Mouse (Mus musculus) left cerebral cortex, adult 2 months (tissue): ENCODE measurements around the gene Arl15. TPM values are rescaled to one million over a fixed set of nuclear protein-coding genes. Genes with fewer than 3 reads are reported as not detected.

Source experiments
- DNase-seq, 2 experiments: peaks; one replicate each; pipeline ENCODE4 v3.0.0; 2021 to 2022; ENCODE audit warnings: low spot score in 2 of 2, mixed read lengths in 1 of 2; ENCODE audit errors: extremely low spot score in 1 of 2
- H3K27ac ChIP-seq: fragments of 200-600 bp; 2 replicates; pipeline ENCODE4 v1.8.1; 2022
- H3K4me3 ChIP-seq: fragments of 200-600 bp; 2 replicates; pipeline ENCODE4 v1.8.1; 2022
- CTCF ChIP-seq: fragments of 200-600 bp; IDR thresholded peaks from 2 replicates; pipeline ENCODE4 v1.8.1; 2022; ENCODE audit warnings: antibody characterized with exemption, mild to moderate bottlenecking, moderate library complexity
- intact Hi-C: fragments of 180-260 bp; cut with DNase I; formaldehyde crosslinking; loops from one replicate; pipeline ENCODE4 v1.15.1; 2025
- total RNA-seq, 2 experiments: library from RNA; stranded (reverse); gene quantifications; 2 replicates each; pipeline ENCODE4 v1.2.3; 2021

Gene Arl15
- total RNA-seq, 2 experiments from 2014 or later: 34.2 to 35.5 TPM

DNA sequence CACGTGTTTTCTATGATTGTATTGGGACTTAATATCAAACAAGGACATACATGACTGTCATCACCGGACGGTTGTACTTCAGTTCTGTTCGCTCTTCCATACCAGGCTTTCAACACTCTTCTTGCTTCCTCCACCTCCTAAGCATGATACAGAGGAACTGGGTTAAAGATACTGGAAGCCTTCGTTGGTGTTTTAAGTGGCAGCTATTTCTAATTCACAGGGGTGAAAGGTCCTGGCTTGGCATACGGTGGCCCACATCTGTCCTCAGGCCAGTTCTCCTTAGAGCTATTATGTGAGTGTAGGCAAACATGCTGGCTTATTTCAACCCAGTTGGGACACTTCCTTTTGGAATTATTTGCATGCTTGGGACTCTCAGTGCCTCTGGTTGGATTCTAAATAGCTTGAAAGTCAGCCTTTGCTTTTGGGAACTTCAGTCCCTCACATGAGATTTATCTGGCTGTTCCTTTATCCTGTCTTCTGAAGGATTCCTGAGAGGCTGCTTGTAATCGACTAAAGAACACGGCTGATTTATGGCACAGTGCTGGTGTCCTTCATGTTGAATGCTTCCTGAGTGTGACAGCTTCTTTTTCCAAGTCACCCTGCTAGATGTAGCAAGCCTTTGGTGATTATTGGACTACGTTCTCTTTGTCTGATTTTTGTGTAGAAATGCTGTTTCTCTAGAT lies 17.7 kb downstream of the Arl15 start:
- no peak for TF ChIP-seq CTCF
- intact Hi-C loops: no loop called here
- no peak overlapping the region for H3K4me3 ChIP-seq
- H3K27ac ChIP-seq: no peak overlapping the region
- DNase-seq: no peak

GRCm38 (mm10) chr13:113812593-113812975 lies 18.3 kb downstream of the Arl15 start:
- no peak overlapping the region for H3K27ac ChIP-seq
- no peak overlapping the region for H3K4me3 ChIP-seq
- TF ChIP-seq CTCF: no peak
- intact Hi-C loops: no loop called here
- no peak for DNase-seq

GRCm38 (mm10) chr13:113814121-113814520 lies 19.8 kb downstream of the Arl15 start:
- intact Hi-C loops: no loop called here
- Histone ChIP-seq H3K27ac (no peak overlapping the region), H3K4me3 (no peak overlapping the region)
- no peak for DNase-seq
- TF ChIP-seq CTCF: no peak

- no peak for TF ChIP-seq CTCF
- intact Hi-C loops: no loop called here
- Histone ChIP-seq H3K4me3 (no peak overlapping the region), H3K27ac (no peak overlapping the region)
- peak; percentile 26 to 31 for DNase-seq
These were observed 21.6 kb downstream of the Arl15 start for GRCm38 (mm10) chr13:113815697-113816420.

DNA sequence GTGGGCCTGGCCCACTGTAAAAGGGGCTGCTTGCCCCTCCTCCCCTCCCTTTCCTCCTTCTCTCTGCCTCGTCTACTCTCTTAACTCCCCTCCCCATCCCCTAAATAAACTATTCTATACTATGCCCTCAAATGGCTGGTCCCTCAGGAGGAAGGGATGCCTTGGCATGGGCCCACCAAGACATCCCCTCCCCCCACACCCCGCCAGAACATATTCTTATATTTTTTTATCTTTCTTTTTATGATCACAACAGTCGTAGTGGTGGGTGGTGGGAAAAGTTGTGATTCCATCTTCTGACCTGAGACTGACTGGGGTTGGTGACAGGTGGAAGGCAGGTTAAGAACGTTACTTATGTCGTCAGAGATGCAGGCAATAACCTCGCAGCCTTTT lies 22.1 kb downstream of the Arl15 start:
- TF ChIP-seq CTCF: no peak
- intact Hi-C loops: no loop called here

DNA sequence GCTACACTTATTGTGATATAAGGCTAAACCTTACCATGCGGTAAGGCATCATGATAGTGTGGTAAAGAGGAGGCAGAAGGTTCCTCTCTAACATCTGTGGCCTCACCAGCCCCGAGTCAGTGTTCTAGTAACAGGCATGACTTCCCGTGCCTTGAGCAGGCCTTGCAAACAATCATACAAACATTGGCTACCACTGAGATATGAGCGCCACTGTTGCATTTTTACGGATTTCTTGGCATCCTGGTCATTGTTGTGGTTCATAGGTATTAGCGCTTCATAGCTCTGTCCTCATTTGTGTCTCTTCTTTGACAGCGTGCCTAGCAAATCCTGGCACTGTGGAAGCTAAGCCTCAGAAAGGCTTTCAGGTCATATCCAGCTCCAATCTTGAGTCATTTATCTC lies 24.7 kb downstream of the Arl15 start:
- no peak for DNase-seq
- intact Hi-C loops: no loop called here
- no peak overlapping the region for H3K27ac ChIP-seq
- H3K4me3 ChIP-seq: no peak overlapping the region
- TF ChIP-seq CTCF: no peak

More for the DNA sequence above, 22.1 kb downstream of the Arl15 start:
- Histone ChIP-seq H3K27ac (no peak overlapping the region), H3K4me3 (no peak overlapping the region)
- peak in 1 of 2 experiments; percentile 5 for DNase-seq

DNA sequence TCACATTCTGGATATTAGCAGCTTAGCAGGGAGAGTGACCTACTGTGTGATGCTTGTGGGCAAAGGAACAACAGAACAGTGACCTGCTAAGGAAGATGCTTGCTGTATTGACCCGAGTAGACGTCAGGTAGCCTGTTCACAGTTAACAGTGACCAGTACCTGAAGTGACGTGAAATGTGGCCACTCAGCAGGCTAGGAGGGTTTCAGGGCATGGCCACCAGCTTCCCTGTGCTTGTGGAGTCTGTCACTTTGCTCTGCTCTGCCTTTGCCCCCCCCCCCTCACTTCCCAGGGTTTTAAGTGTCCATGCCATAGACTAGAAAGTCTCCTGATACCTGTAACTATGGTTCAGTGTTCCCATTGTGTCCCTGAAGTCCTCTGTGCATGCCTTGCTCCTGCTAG lies 25.9 kb downstream of the Arl15 start:
- intact Hi-C loops: no loop called here
- Histone ChIP-seq H3K27ac (no peak overlapping the region), H3K4me3 (no peak overlapping the region)
- no peak for DNase-seq
- no peak for TF ChIP-seq CTCF

DNA sequence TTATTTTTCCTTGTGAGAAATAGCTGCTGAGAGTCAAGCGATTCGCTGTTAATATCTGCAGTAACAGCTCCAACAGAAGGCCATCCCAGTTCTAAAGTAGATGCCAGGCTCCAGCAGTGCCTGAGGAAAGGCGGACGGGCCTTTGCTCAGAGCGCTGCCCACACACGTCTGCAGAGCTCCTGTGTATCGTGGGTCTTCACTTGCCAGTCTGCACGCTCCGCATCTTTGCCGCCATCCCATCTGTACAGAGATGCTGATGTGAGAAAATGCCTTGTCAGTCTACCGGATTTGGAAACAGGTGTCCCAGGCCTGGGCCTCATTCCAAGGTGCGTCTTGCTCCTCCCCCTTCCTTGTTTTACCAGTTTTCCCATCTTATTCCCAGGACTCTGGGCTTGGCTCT lies 27.6 kb downstream of the Arl15 start:
- intact Hi-C loops: no loop called here
- H3K27ac ChIP-seq: peak overlapping the region; percentile 47; the same call in 1 of the 2 replicates

DNA sequence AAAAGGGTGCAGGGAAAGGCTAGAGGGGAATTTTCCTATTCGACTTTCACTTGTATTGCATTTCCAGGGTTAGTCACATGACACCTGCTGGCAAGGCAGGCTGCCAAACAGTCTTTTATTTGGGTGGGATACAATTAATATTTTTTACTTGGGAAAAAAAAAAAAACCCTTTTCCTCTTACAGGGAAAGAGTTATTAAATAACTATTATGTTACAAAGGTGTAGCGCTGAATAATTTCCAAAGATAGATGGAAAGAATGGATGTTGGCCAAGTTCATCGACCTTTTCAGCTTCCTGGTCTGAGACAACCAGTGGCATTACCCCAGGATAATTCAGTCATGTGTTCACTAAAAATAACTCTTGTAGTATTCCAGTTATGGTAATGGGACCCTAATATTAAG lies 29.7 kb downstream of the Arl15 start:
- intact Hi-C loops: no loop called here

More for the DNA sequence above, 27.6 kb downstream of the Arl15 start:
- peak; percentile 34 to 49 for DNase-seq
- H3K4me3 ChIP-seq: no peak overlapping the region
- no peak for TF ChIP-seq CTCF

DNA sequence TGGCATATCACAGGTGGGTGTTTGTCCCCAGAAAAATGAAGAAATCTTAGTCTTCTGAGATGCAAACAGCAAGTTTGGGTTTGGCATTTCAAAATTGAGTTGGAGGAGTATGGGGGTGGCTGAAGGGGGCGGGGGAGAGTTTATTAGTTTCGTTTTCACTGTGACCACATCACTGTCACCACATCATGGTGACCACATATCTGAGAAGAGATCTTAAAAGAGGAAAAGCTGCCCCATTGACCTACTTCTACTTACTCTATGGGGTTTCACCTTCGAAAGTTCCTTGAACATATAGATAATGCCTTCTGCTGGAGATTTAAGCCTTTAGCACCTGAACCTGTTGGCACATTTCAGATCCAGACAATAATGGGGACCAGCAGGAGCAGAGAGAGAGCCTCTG lies 34.3 kb downstream of the Arl15 start:
- intact Hi-C loops: no loop called here
- no peak for DNase-seq
- TF ChIP-seq CTCF: no peak
- H3K27ac ChIP-seq: 0 out of 2 replicates have a peak overlapping the region, but pooled peaks have one; percentile 19
- no peak overlapping the region for H3K4me3 ChIP-seq

More for the DNA sequence above, 29.7 kb downstream of the Arl15 start:
- no peak for TF ChIP-seq CTCF
- H3K4me3 ChIP-seq: no peak overlapping the region
- no peak for DNase-seq
- no peak overlapping the region for H3K27ac ChIP-seq

DNA sequence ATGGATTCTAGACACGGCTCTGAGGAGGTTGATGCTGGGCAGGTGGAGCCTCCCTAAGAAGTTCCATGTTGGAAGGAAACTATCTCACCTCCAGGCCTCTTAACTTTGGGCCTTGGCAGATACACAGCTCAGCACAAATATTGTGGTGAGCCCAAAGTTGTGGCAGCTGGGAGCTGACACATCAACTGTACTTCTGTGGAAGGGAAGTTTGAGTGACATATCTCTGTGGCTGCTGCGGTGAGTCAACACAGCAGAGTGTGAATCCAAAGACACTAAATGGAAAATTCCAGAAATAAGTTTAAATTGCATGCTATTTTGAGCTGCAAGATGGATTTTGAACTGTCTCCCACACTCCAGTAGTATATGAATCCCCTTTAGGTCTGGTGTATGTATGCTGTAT lies 34.8 kb downstream of the Arl15 start:
- intact Hi-C loops: no loop called here
- no peak for DNase-seq
- Histone ChIP-seq H3K4me3 (no peak overlapping the region), H3K27ac (no peak overlapping the region)
- TF ChIP-seq CTCF: no peak

GRCm38 (mm10) chr13:113830805-113831204 lies 36.5 kb downstream of the Arl15 start:
- no peak overlapping the region for H3K27ac ChIP-seq
- H3K4me3 ChIP-seq: no peak overlapping the region
- intact Hi-C loops: no loop called here
- no peak for TF ChIP-seq CTCF
- DNase-seq: no peak

GRCm38 (mm10) chr13:113832947-113833346 lies 38.6 kb downstream of the Arl15 start:
- Histone ChIP-seq H3K4me3 (no peak overlapping the region), H3K27ac (no peak overlapping the region)
- TF ChIP-seq CTCF: no peak
- DNase-seq: no peak
- intact Hi-C loops: no loop called here
